Mouse (Mus musculus) mesoderm, embryonic 11.5 days (tissue): Measurements from ENCODE around the gene Erc1.

Source experiments
- DNase-seq: peaks from one replicate; pipeline ENCODE4 v3.0.0-alpha.2; 2012; ENCODE audit warnings: low read depth, low spot score

Erc1 gene

GRCm38 (mm10) chr6:119521482-119521900 is 326.5 kb downstream of the Erc1 start:
- no peak for DNase-seq
